Mouse (Mus musculus): ENCODE results near the gene Vmn1r42. TPM values are rescaled to one million over a fixed set of nuclear protein-coding genes. Genes with fewer than 3 reads are reported as not detected.
"Not testable (repeated sequence)": the region's sequence is repeated elsewhere in the genome, so short reads cannot be mapped to it uniquely, and the experiment has no call there.

The Vmn1r42 gene
- total RNA-seq (2015; ENCODE audit: low replicate concordance) (not detected in 2 replicates), total RNA-seq (2017; ENCODE audit: low replicate concordance) (not detected in 2 replicates)

GRCm38 (mm10) chr6:89876313-89876712, at the start of gene Vmn1r42, which contains the start of gene Vmn1r43:
Gene Vmn1r42 (minus strand): TSS chr6:89876413.
Gene Vmn1r43 (minus strand): TSS chr6:89876413.
- ATAC-seq (replicated peaks; ENCODE audit: low FRiP score, poor library complexity, severe bottlenecking): not testable (repeated sequence)

GRCm38 (mm10) chr6:89883812-89884211, 7.6 kb upstream of the Vmn1r42 start:
- no peak for ATAC-seq (replicated peaks; ENCODE audit: low FRiP score, poor library complexity, severe bottlenecking)

- ATAC-seq (replicated peaks; ENCODE audit: low FRiP score, poor library complexity, severe bottlenecking): no peak
Measured at GRCm38 (mm10) chr6:89883360-89883759, 7.1 kb upstream of the Vmn1r42 start, which contains the start of gene Vmn1r44. Gene Vmn1r44 (plus strand): TSS chr6:89883660.

GRCm38 (mm10) chr6:89880867-89881266, 4.7 kb upstream of the Vmn1r42 start:
- ATAC-seq (replicated peaks; ENCODE audit: low FRiP score, poor library complexity, severe bottlenecking): no peak

GRCm38 (mm10) chr6:89876963-89877362, 750 bp upstream of the Vmn1r42 start:
- no peak for ATAC-seq (replicated peaks; ENCODE audit: low FRiP score, poor library complexity, severe bottlenecking)

- no peak for ATAC-seq (replicated peaks; ENCODE audit: low FRiP score, poor library complexity, severe bottlenecking)
Measured at GRCm38 (mm10) chr6:89867976-89868375, 8.2 kb downstream of the Vmn1r42 start.

- no peak for ATAC-seq (replicated peaks; ENCODE audit: low FRiP score, poor library complexity, severe bottlenecking)
Measured at GRCm38 (mm10) chr6:89867276-89867675, 8.9 kb downstream of the Vmn1r42 start.

- ATAC-seq (replicated peaks; ENCODE audit: low FRiP score, poor library complexity, severe bottlenecking): no peak
Measured at GRCm38 (mm10) chr6:89863792-89864191, 12.4 kb downstream of the Vmn1r42 start.

- ATAC-seq (replicated peaks; ENCODE audit: low FRiP score, poor library complexity, severe bottlenecking): no peak
Measured at GRCm38 (mm10) chr6:89859839-89860238, 16.4 kb downstream of the Vmn1r42 start.

GRCm38 (mm10) chr6:89857552-89857951, 18.7 kb downstream of the Vmn1r42 start:
- ATAC-seq (replicated peaks; ENCODE audit: low FRiP score, poor library complexity, severe bottlenecking): no peak

Other genes starting within 250 kb of the Vmn1r42 start
- gene Txnrd3, start 232.4 kb downstream of the Vmn1r42 start, total RNA-seq (2015; ENCODE audit: low replicate concordance): 1.5 and 1.7 TPM in 2 replicates
- 0.77 and 1.8 TPM in 2 replicates for gene Txnrd3, start 232.4 kb downstream of the Vmn1r42 start, total RNA-seq (2017; ENCODE audit: low replicate concordance)
- not detected in 2 replicates for gene Vmn1r40, start 168.9 kb downstream of the Vmn1r42 start, total RNA-seq (2015; ENCODE audit: low replicate concordance)
- gene Vmn1r40, start 168.9 kb downstream of the Vmn1r42 start, total RNA-seq (2017; ENCODE audit: low replicate concordance): not detected in 2 replicates
- not detected in 2 replicates for gene Vmn1r41, start 135.6 kb downstream of the Vmn1r42 start, total RNA-seq (2015; ENCODE audit: low replicate concordance)
- gene Vmn1r41, start 135.6 kb downstream of the Vmn1r42 start, total RNA-seq (2017; ENCODE audit: low replicate concordance): not detected in 2 replicates
- gene Vmn1r43, start within 50 bp of the Vmn1r42 start, total RNA-seq (2015; ENCODE audit: low replicate concordance): not detected in 2 replicates
- not detected in 2 replicates for gene Vmn1r43, start within 50 bp of the Vmn1r42 start, total RNA-seq (2017; ENCODE audit: low replicate concordance)
- not detected in 2 replicates for gene Vmn1r44, start 7.2 kb upstream of the Vmn1r42 start, total RNA-seq (2015; ENCODE audit: low replicate concordance)
- not detected in 2 replicates for gene Vmn1r44, start 7.2 kb upstream of the Vmn1r42 start, total RNA-seq (2017; ENCODE audit: low replicate concordance)
- gene Vmn1r45, start 64.2 kb upstream of the Vmn1r42 start, total RNA-seq (2015; ENCODE audit: low replicate concordance): not detected in 2 replicates
- gene Vmn1r45, start 64.2 kb upstream of the Vmn1r42 start, total RNA-seq (2017; ENCODE audit: low replicate concordance): not detected in 2 replicates
- not detected in 2 replicates for gene Vmn1r46, start 92.9 kb upstream of the Vmn1r42 start, total RNA-seq (2015; ENCODE audit: low replicate concordance)
- not detected in 2 replicates for gene Vmn1r46, start 92.9 kb upstream of the Vmn1r42 start, total RNA-seq (2017; ENCODE audit: low replicate concordance)
- gene Vmn1r47, start 139.7 kb upstream of the Vmn1r42 start, total RNA-seq (2015; ENCODE audit: low replicate concordance): 1.9 TPM in 1 of 2 replicates, not detected in the other
- gene Vmn1r47, start 139.7 kb upstream of the Vmn1r42 start, total RNA-seq (2017; ENCODE audit: low replicate concordance): 0.14 TPM in 1 of 2 replicates, not detected in the other
- gene Vmn1r48, start 160.4 kb upstream of the Vmn1r42 start, total RNA-seq (2015; ENCODE audit: low replicate concordance): not detected in 2 replicates
- not detected in 2 replicates for gene Vmn1r48, start 160.4 kb upstream of the Vmn1r42 start, total RNA-seq (2017; ENCODE audit: low replicate concordance)
- gene Vmn1r49, start 202.1 kb upstream of the Vmn1r42 start, total RNA-seq (2015; ENCODE audit: low replicate concordance): not detected in 2 replicates
- gene Vmn1r49, start 202.1 kb upstream of the Vmn1r42 start, total RNA-seq (2017; ENCODE audit: low replicate concordance): 0.09 and 1.3 TPM in 2 replicates
- not detected in 2 replicates for gene Vmn1r50, start 225.0 kb upstream of the Vmn1r42 start, total RNA-seq (2015; ENCODE audit: low replicate concordance)
- not detected in 2 replicates for gene Vmn1r50, start 225.0 kb upstream of the Vmn1r42 start, total RNA-seq (2017; ENCODE audit: low replicate concordance)
- gene Vmn1r51, start 246.2 kb upstream of the Vmn1r42 start, total RNA-seq (2015; ENCODE audit: low replicate concordance): not detected in 2 replicates
- not detected in 2 replicates for gene Vmn1r51, start 246.2 kb upstream of the Vmn1r42 start, total RNA-seq (2017; ENCODE audit: low replicate concordance)